Mouse (Mus musculus) heart, adult 2 months (tissue): ENCODE data around the gene Lmtk3. TPM values are rescaled to one million over a fixed set of nuclear protein-coding genes. Genes with fewer than 3 reads are reported as not detected.

Experiments used
- DNase-seq, 2 experiments: peaks; one replicate each; pipeline ENCODE4 v3.0.0; 2021
- H3K27ac ChIP-seq: fragments of 200-600 bp; 2 replicates; pipeline ENCODE4 v1.8.1; 2022
- H3K27me3 ChIP-seq: fragments of 200-500 bp; 2 replicates; pipeline ENCODE4 v1.6.1; 2012; ENCODE audit warnings: mild to moderate bottlenecking, low read length, inconsistent platforms, mixed read lengths; ENCODE audit not compliant: control insufficient read depth, insufficient read depth
- H3K36me3 ChIP-seq: fragments of 200-500 bp; 2 replicates; pipeline ENCODE4 v1.6.1; 2012; ENCODE audit warnings: low read length, inconsistent platforms; ENCODE audit not compliant: control insufficient read depth, insufficient read depth
- H3K4me1 ChIP-seq: fragments of 200-500 bp; 2 replicates; pipeline ENCODE4 v1.6.1; 2011; ENCODE audit warnings: low read length; ENCODE audit not compliant: control insufficient read depth, insufficient read depth
- H3K4me3 ChIP-seq: fragments of 200-600 bp; 2 replicates; pipeline ENCODE4 v1.8.1; 2022
- H3K79me2 ChIP-seq: fragments of 200-500 bp; replicated peaks from 2 replicates; pipeline ENCODE4 v1.6.1; 2012; ENCODE audit warnings: mild to moderate bottlenecking, inconsistent platforms, low read length, moderate library complexity, mixed read lengths; ENCODE audit not compliant: control insufficient read depth, insufficient read depth
- H3K9ac ChIP-seq: fragments of 200-500 bp; 2 replicates; pipeline ENCODE4 v1.6.1; 2012; ENCODE audit warnings: low read depth, mild to moderate bottlenecking, control low read depth, inconsistent platforms, low read length, mixed read lengths
- CTCF ChIP-seq: fragments of 200-600 bp; IDR thresholded peaks from 2 replicates; pipeline ENCODE4 v1.8.1; 2022; ENCODE audit warnings: antibody characterized with exemption, mild to moderate bottlenecking, moderate library complexity
- EP300 ChIP-seq: fragments of 200-500 bp; IDR thresholded peaks from 2 replicates; pipeline ENCODE4 v1.6.1; 2011; ENCODE audit warnings: low read depth, low read length, control low read depth; ENCODE audit not compliant: insufficient read depth
- POLR2A ChIP-seq: fragments of 200-500 bp; IDR thresholded peaks from 2 replicates; pipeline ENCODE4 v1.6.1; 2011; ENCODE audit warnings: mild to moderate bottlenecking, low read depth, low read length, control low read depth; ENCODE audit not compliant: insufficient read depth
- WGBS: fragments of 180-500 bp; shearing (Covaris S2); methylation state at CpG from one replicate; pipeline ENCODE4 v1.1.7; 2018; 5-methylcytosine and 5-hydroxymethylcytosine counted together
- intact Hi-C: fragments of 180-260 bp; cut with DNase I; formaldehyde crosslinking; loops from one replicate; pipeline ENCODE4 v1.15.1; 2025
- long read RNA-seq: library from polyadenylated mRNA; stranded (forward); transcript quantifications from one replicate; pipeline ENCODE4 v2.0.0, GENCODE M21; 2021
- polyA plus RNA-seq: library from polyadenylated mRNA; depleted of rRNA; stranded (reverse); fragments of >200 nt; gene quantifications from 2 replicates; pipeline ENCODE4 v1.2.3, GENCODE M21; 2012; rRNA removed
- total RNA-seq, 2 experiments: library from RNA; stranded (reverse); gene quantifications; 2 replicates each; pipeline ENCODE4 v1.2.3; 2021

Gene Lmtk3
- total RNA-seq = under 1 TPM in 1 of 2 experiments, not detected in 1; 0.14 TPM
- polyA plus RNA-seq = 0.18 and 0.67 TPM in 2 replicates
- long read RNA-seq = 0 reads

- 1% methylated on average over 38 of the region's 38 CpGs for WGBS
- peaks cover 12% of the 10 kb centered on the region; the same call in 1 of the 2 replicates for H3K27me3 ChIP-seq
- peak in 1 of 2 experiments; percentile 42 for DNase-seq
- peak within 1 kb of the TSS; percentile 54 for H3K9ac ChIP-seq
- no peaks in the 10 kb centered on the region for H3K4me1 ChIP-seq
- H3K4me3 ChIP-seq = peak within 1 kb of the TSS; percentile 50
- TF ChIP-seq CTCF (peak; percentile 29), EP300 (no peak), POLR2A (no peak)
- intact Hi-C loops = no loop called here
- no peak within 1 kb of the TSS for H3K27ac ChIP-seq
- H3K79me2 ChIP-seq = no peaks in the 10 kb centered on the region
- no peaks in the 10 kb centered on the region for H3K36me3 ChIP-seq
These were observed at the start of gene Lmtk3 for GRCm38 (mm10) chr7:45783511-45784091. Gene Lmtk3, plus strand, starts transcription at chr7:45783738.

- peak; percentile 73 to 74 for DNase-seq
- H3K4me3 ChIP-seq = no peak overlapping the region
- no peaks in the 10 kb centered on the region for H3K4me1 ChIP-seq
- WGBS = 7% methylated on average over 9 of the region's 9 CpGs
- H3K79me2 ChIP-seq = no peaks in the 10 kb centered on the region
- H3K27ac ChIP-seq = no peak overlapping the region
- H3K9ac ChIP-seq = no peak overlapping the region
- H3K36me3 ChIP-seq = no peaks in the 10 kb centered on the region
- peak; percentile 72; the same call in 1 of the 2 replicates for TF ChIP-seq EP300
- peak; percentile 91 for TF ChIP-seq CTCF
- TF ChIP-seq POLR2A = no peak
- H3K27me3 ChIP-seq = no peaks in the 10 kb centered on the region
- intact Hi-C loops = loop anchor here (1.0 to 2.0 kb wide), 3 partner anchors 62 to 270 kb away; no protein-coding TSS in a partner anchor
These were observed 44.3 kb upstream of the Lmtk3 start for GRCm38 (mm10) chr7:45739162-45739763.

GRCm38 (mm10) chr7:45739820-45740219 is 43.7 kb upstream of the Lmtk3 start:
- intact Hi-C loops = loop anchor here (1.0 to 2.0 kb wide), 3 partner anchors 61 to 269 kb away; no protein-coding TSS in a partner anchor

GRCm38 (mm10) chr7:45741308-45741707 is 42.2 kb upstream of the Lmtk3 start:
- TF ChIP-seq CTCF (no peak), EP300 (no peak), POLR2A (no peak)
- DNase-seq = no peak
- Histone ChIP-seq H3K9ac (no peak overlapping the region), H3K36me3 (no peaks in the 10 kb centered on the region), H3K79me2 (no peaks in the 10 kb centered on the region), H3K27ac (no peak overlapping the region), H3K4me1 (no peaks in the 10 kb centered on the region), H3K4me3 (no peak overlapping the region), H3K27me3 (no peaks in the 10 kb centered on the region)
- 83% methylated on average over 12 of the region's 12 CpGs for WGBS
- intact Hi-C loops = no loop called here

More at GRCm38 (mm10) chr7:45739820-45740219, 43.7 kb upstream of the Lmtk3 start:
- 69% methylated on average over 10 of the region's 10 CpGs for WGBS
- H3K27ac ChIP-seq = no peak overlapping the region
- TF ChIP-seq POLR2A = no peak
- no peak for TF ChIP-seq EP300
- no peak for TF ChIP-seq CTCF
- no peak overlapping the region for H3K9ac ChIP-seq
- no peak overlapping the region for H3K4me3 ChIP-seq
- no peaks in the 10 kb centered on the region for H3K27me3 ChIP-seq
- no peak for DNase-seq
- H3K4me1 ChIP-seq = no peaks in the 10 kb centered on the region
- H3K79me2 ChIP-seq = no peaks in the 10 kb centered on the region
- H3K36me3 ChIP-seq = no peaks in the 10 kb centered on the region

DNA sequence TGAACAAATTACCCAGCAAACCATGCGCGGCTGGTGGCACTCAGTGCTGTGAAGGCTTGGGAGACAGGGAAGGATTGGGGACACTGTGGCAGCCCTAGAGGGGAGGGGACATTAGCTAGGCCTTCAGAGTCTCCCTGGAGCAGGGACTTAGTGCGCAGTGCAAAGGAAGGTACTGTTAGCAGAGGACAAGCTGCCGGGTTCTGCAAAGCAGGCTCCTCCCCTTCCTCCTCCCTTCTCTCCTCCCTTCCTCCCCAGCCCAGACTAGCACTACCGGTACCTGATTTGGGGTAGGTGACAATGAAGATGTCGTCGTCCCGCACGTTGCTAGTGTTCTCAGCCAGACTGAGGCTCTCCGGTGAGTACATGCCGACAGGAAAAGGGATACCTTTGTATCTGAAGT is 41.8 kb upstream of the Lmtk3 start:
- intact Hi-C loops = no loop called here
- 0 out of 2 replicates have a peak, but pooled peaks have one; percentile 49 for TF ChIP-seq POLR2A
- no peak for TF ChIP-seq CTCF
- Histone ChIP-seq H3K36me3 (no peaks in the 10 kb centered on the region), H3K9ac (no peak overlapping the region), H3K4me1 (no peaks in the 10 kb centered on the region), H3K79me2 (no peaks in the 10 kb centered on the region), H3K4me3 (no peak overlapping the region), H3K27me3 (no peaks in the 10 kb centered on the region), H3K27ac (no peak overlapping the region)
- DNase-seq = no peak
- WGBS = 46% methylated on average over 11 of the region's 11 CpGs

DNA sequence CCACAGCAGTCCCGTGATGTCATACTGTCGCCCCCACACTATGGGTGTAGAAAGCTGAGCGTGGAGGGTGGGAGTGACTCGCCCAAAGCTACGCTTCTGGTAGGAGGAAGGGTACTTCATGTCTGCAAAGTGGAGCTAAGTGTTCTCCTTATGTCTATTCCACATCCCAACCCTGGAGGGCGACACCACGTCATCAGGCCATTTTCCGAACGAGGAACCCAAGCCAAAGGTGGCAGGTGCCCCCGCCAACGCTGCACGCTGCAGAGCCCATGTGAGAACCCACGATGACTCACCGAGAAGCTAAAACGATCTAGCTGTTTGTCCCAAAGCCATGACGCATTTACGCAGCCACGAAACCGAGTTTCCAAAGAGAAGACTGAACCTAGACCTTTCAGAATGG is 41.2 kb upstream of the Lmtk3 start:
- Histone ChIP-seq H3K79me2 (no peaks in the 10 kb centered on the region), H3K4me3 (no peak overlapping the region), H3K4me1 (no peaks in the 10 kb centered on the region), H3K36me3 (no peaks in the 10 kb centered on the region), H3K27me3 (no peaks in the 10 kb centered on the region), H3K9ac (no peak overlapping the region), H3K27ac (no peak overlapping the region)
- intact Hi-C loops = no loop called here
- WGBS = 30% methylated on average over 19 of the region's 19 CpGs
- TF ChIP-seq POLR2A (no peak), EP300 (no peak), CTCF (no peak)
- DNase-seq = no peak
